Mouse (Mus musculus) midbrain, embryonic 10.5 days (tissue): ENCODE results near the gene Fat4. TPM values are rescaled to one million over a fixed set of nuclear protein-coding genes. Genes with fewer than 3 reads are reported as not detected.

ENCODE experiments used
- DNase-seq: peaks from one replicate; pipeline ENCODE4 v3.0.0-alpha.2; 2017; ENCODE audit warnings: low spot score
- H3K27ac ChIP-seq: fragments of 300-500 bp; sonication (generic); replicated peaks from 2 replicates; pipeline ENCODE4 v1.5.1; 2016; ENCODE audit warnings: mild to moderate bottlenecking
- H3K27me3 ChIP-seq: fragments of 300-500 bp; sonication (generic); 2 replicates; pipeline ENCODE4 v1.6.1; 2016; ENCODE audit warnings: low read depth, mild to moderate bottlenecking; ENCODE audit not compliant: poor library complexity, severe bottlenecking
- H3K36me3 ChIP-seq: fragments of 300-500 bp; sonication (generic); 2 replicates; pipeline ENCODE4 v1.6.1; 2016; ENCODE audit warnings: mild to moderate bottlenecking, moderate library complexity
- H3K4me1 ChIP-seq: fragments of 300-500 bp; sonication (generic); 2 replicates; pipeline ENCODE4 v1.6.1; 2016
- H3K4me3 ChIP-seq: fragments of 300-500 bp; sonication (generic); 2 replicates; pipeline ENCODE4 v1.5.1; 2016; ENCODE audit warnings: mild to moderate bottlenecking, moderate library complexity
- H3K9me3 ChIP-seq: fragments of 300-500 bp; sonication (generic); replicated peaks from 2 replicates; pipeline ENCODE4 v1.6.1; 2016; ENCODE audit warnings: mild to moderate bottlenecking
- WGBS: fragments of 180-500 bp; shearing (Covaris S2); methylation state at CpG from one replicate; pipeline ENCODE4 v1.1.7; 2016; 5-methylcytosine and 5-hydroxymethylcytosine counted together
- polyA plus RNA-seq: library from polyadenylated mRNA; unstranded; fragments of >200 nt; fragmentation: Nextera tagmentation; extraction: Ambion mirVana; gene quantifications from 2 replicates; pipeline ENCODE4 v1.2.1, GENCODE M21; 2016

The Fat4 gene
- polyA plus RNA-seq, 1 experiment from 2014 or later: 5.1 TPM

DNA sequence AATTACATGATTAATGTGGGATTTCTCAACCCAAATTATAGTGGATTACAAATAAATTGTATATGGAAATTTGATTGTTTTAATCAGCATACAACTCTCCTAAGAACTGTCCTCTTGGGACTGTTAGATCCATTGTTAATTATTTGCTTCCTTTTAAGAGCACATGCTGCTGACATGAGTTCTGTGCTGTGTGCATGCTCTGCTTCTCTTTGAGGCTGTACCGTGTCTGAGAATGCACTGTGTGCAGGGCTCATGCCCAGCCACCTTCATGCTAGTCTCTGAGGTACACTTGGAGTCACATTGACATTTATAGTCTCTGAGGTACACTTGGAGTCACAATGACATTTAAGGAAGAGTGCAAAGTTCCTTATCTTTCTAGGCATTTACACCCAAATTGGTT lies 58.4 kb downstream of the Fat4 start:
- H3K27ac ChIP-seq: no peak overlapping the region
- DNase-seq: no peak
- H3K9me3 ChIP-seq: no peaks in the 10 kb centered on the region
- whole genome bisulfite sequencing: 91% methylated on average over 1 of the region's 1 CpGs
- H3K4me3 ChIP-seq: no peak overlapping the region
- peaks cover 7% of the 10 kb centered on the region for H3K4me1 ChIP-seq
- H3K27me3 ChIP-seq: no peaks in the 10 kb centered on the region
- H3K36me3 ChIP-seq: peaks cover 41% of the 10 kb centered on the region

DNA sequence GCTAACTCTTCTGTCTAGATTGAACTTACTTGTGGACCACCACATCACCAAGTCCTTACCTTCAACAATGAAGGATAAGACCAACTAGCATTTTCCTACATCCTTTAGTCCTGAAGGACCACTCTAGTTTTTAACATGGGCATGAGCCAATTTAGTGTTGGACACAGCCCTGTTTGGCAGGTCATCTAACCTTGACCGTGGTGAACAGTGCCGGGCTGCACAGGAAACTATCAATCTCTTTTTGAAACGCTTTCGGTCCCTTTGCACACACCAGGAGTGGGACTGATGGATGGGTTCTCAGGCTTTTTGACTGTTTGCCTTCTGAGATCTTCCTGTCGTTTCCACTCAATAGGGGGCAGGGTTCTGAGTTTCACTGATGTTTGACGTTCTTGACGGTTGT lies 61.0 kb downstream of the Fat4 start:
- 91% methylated on average over 7 of the region's 7 CpGs for WGBS

DNA sequence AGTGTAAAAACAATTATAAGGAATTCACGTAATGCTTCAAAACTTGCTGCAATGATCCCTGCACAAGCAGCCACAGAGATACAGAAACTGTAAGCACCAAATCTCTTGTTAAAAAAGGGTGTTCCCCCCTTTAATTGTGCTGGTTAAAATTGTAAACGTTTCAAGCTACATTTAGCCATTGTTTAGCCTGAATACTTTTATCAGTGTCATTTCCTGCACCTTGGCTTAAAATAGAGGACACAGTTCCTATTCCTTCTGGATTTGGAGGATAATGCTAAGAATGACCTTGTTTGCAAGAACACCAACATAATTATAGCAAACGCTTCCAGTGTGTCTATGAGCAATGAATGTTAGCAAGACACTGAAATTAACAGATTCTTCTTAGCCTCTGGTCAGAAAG lies 65.9 kb downstream of the Fat4 start:
- H3K36me3 ChIP-seq: peaks cover 56% of the 10 kb centered on the region
- WGBS: 83% methylated on average over 3 of the region's 3 CpGs
- H3K27ac ChIP-seq: no peak overlapping the region
- H3K9me3 ChIP-seq: no peaks in the 10 kb centered on the region
- DNase-seq: no peak
- no peaks in the 10 kb centered on the region for H3K27me3 ChIP-seq
- no peak overlapping the region for H3K4me3 ChIP-seq
- no peaks in the 10 kb centered on the region for H3K4me1 ChIP-seq

More for the DNA sequence above, 61.0 kb downstream of the Fat4 start:
- Histone ChIP-seq H3K4me1 (peaks cover 2% of the 10 kb centered on the region; the same call in 1 of the 2 replicates), H3K4me3 (no peak overlapping the region), H3K36me3 (peaks cover 48% of the 10 kb centered on the region), H3K27ac (no peak overlapping the region), H3K27me3 (no peaks in the 10 kb centered on the region), H3K9me3 (no peaks in the 10 kb centered on the region)
- no peak for DNase-seq

DNA sequence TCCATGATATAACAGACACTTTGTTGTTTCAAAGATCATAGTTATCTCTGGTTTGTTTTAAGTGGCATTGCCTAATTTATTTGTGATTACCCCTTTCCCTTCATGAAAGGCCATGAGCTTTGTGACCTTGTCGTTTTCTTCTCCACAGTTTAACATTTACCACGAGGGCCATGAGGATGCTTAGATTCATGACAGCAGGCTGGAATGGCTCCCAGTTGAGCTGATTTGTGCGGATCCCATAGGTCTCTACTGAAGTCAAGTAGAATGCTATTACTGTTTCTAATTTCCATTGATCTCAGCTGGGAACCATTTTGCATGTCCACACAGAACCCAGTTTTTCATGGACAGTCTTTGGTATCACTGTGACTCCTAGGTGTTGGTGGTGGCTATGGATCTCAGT lies 67.5 kb downstream of the Fat4 start:
- DNase-seq: no peak
- H3K36me3 ChIP-seq: peaks cover 70% of the 10 kb centered on the region
- 85% methylated on average over 3 of the region's 3 CpGs for WGBS

DNA sequence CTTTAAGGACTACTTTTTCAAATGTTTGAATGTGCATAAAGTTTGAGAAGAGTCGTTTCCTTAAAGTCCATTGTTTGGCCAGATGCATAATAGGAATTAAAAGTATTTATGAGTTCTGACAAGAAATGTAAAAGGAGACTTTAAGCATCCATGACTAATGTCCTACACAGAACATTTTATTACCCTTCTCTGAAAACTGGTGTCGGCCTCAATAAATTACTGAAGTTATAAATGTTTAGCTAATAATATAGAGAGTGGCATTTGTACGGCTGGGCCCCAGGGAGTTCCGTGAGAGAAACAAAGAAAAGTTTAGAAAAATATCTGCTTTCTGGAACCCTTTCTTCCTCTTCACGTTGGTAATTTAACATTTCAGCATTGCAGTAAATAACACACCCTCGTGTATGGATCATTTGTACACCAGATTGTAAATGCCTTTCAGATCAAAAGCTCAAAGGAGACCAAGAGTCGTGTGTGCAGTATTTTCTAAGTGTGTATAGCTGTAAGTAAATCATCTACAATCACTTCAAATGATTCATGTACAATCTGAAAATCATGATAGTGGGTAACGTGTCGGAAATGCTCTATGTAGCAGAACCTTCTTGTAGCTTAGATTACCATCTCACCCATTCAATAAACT lies 69.4 kb downstream of the Fat4 start:
- Histone ChIP-seq H3K36me3 (peaks cover 64% of the 10 kb centered on the region), H3K27me3 (no peaks in the 10 kb centered on the region), H3K4me3 (no peak overlapping the region), H3K9me3 (no peaks in the 10 kb centered on the region), H3K27ac (no peak overlapping the region), H3K4me1 (no peaks in the 10 kb centered on the region)
- DNase-seq: no peak
- 91% methylated on average over 9 of the region's 9 CpGs for WGBS

More for the DNA sequence above, 67.5 kb downstream of the Fat4 start:
- Histone ChIP-seq H3K27me3 (no peaks in the 10 kb centered on the region), H3K9me3 (no peaks in the 10 kb centered on the region), H3K27ac (no peak overlapping the region), H3K4me3 (no peak overlapping the region), H3K4me1 (no peaks in the 10 kb centered on the region)

DNA sequence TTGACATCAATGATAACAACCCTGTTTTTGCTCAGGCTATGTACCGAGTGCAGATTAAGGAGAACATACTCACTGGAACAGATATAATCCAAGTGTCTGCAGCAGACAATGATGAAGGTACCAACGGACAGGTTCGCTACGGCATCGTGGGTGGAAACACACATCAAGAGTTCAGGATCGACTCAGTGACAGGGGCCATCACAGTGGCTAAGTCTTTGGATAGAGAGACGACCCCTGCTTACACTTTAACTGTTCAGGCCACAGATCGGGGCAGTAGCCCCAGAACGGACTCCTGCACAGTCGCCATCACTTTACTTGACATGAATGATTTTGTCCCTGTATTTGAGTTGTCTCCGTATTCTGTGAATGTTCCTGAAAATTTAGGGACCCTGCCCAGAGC lies 70.4 kb downstream of the Fat4 start:
- Histone ChIP-seq H3K36me3 (peaks cover 62% of the 10 kb centered on the region), H3K4me1 (no peaks in the 10 kb centered on the region), H3K9me3 (no peaks in the 10 kb centered on the region), H3K4me3 (no peak overlapping the region), H3K27me3 (no peaks in the 10 kb centered on the region), H3K27ac (no peak overlapping the region)
- no peak for DNase-seq
- 95% methylated on average over 11 of the region's 11 CpGs for WGBS

DNA sequence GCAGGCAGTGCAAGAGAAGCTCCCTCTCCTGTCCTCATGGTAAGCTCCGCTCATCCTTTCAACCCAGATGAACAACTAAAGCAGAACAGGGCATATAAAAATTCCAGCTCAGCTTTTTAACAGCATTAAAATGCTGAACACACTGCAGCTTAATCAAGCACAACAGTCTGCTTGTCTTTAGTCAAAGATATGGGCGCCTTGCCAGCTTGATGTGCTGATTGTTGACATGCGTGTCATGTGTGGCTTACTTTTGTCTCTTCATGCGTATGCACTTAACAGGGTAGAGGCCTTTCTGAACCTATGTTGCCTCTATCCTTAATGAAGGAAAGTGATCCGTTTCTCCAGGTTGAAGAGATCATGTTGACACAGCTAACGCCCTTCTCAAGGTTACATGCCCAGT lies 75.6 kb downstream of the Fat4 start:
- no peak overlapping the region for H3K27ac ChIP-seq
- 85% methylated on average over 6 of the region's 6 CpGs for whole genome bisulfite sequencing
- DNase-seq: no peak
- no peaks in the 10 kb centered on the region for H3K27me3 ChIP-seq
- H3K36me3 ChIP-seq: peaks cover 41% of the 10 kb centered on the region
- no peaks in the 10 kb centered on the region for H3K9me3 ChIP-seq
- H3K4me3 ChIP-seq: no peak overlapping the region
- H3K4me1 ChIP-seq: no peaks in the 10 kb centered on the region

DNA sequence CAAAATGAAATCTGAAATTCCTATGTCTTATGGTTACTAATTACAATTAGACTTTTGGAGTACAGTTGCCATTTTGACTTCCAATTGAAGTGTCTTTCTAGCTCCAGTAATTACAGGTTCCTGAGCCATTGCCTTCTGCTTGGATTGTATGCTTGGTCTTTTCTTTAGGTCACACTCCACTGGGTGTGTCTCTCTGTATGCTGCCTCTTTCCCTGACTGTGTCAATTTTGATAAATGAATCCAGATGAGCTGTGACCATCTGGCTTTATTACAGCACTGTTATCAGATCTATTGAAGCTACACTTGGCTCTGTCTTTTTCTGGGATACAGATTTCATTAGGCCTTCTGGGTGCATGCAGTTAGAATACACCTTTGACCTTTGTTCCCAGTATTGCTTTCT lies 80.7 kb downstream of the Fat4 start:
- no peak overlapping the region for H3K4me3 ChIP-seq
- no peaks in the 10 kb centered on the region for H3K4me1 ChIP-seq
- H3K9me3 ChIP-seq: no peaks in the 10 kb centered on the region
- peaks cover 32% of the 10 kb centered on the region for H3K36me3 ChIP-seq
- no peaks in the 10 kb centered on the region for H3K27me3 ChIP-seq
- DNase-seq: no peak
- no peak overlapping the region for H3K27ac ChIP-seq

DNA sequence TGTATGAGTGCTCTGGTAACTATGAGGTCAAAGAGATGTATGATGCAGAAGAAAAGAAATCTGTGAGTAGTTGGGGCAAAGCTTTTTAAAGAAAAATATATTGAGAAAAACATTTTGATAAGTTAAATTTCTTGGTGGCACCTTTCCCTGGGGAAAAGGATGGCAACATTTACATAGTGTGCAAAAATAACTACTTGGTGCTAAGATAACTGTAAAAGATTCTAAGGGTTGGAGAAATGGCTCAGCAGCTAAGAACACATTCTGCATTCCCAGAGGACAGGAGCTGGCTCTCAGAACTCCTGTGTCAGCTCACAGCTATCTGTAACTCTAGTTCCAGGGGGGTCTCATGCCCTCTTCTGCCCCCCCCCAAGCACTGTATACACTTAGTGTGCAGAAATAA lies 99.6 kb downstream of the Fat4 start:
- no peak for DNase-seq
- Histone ChIP-seq H3K27ac (no peak overlapping the region), H3K27me3 (no peaks in the 10 kb centered on the region), H3K9me3 (no peaks in the 10 kb centered on the region; the same call in 1 of the 2 replicates), H3K36me3 (peaks cover 58% of the 10 kb centered on the region), H3K4me1 (no peaks in the 10 kb centered on the region), H3K4me3 (no peak overlapping the region)

DNA sequence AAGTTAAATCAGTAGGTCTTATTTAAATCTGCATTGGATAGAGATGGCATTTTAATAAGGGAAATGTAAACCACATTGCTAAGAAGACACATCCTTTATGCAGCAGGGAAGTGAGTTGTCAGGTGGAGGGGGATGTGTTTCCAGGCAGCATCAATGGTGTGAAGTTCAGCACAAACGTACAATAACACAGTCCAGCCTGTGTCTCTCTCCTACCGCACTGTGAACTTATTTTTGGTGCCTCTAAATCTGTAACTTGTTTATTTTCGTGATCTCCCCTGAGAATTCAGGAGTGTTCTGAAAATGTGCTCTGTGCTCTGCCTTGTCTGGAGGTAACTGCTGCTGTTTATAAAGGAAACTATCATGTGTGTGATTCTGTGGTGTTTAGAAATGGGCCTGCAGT lies 102.4 kb downstream of the Fat4 start:
- Histone ChIP-seq H3K27me3 (no peaks in the 10 kb centered on the region), H3K9me3 (no peaks in the 10 kb centered on the region; the same call in 1 of the 2 replicates), H3K27ac (no peak overlapping the region), H3K4me3 (no peak overlapping the region), H3K36me3 (peaks cover 34% of the 10 kb centered on the region), H3K4me1 (no peaks in the 10 kb centered on the region)
- no peak for DNase-seq
- WGBS: 84% methylated on average over 3 of the region's 3 CpGs

DNA sequence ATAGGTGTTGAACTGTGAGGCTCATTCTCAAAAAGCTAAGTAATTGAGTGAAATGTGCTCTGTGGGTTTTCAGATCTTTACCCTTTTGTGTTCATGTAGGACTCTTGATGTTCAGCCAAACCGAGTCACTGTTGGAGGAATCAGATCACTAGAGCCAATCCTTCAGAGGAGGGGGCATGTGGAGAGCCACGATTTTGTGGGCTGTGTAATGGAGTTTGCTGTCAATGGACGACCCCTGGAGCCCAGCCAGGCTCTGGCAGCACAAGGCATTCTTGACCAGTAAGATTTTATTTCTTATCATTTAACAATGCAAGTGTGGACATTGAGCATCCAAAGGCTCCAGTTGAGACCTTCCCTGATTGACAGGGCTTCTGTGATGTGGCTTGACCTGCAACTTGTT lies 113.3 kb downstream of the Fat4 start:
- Histone ChIP-seq H3K27ac (no peak overlapping the region), H3K4me1 (no peaks in the 10 kb centered on the region), H3K27me3 (no peaks in the 10 kb centered on the region), H3K4me3 (no peak overlapping the region), H3K36me3 (peaks cover 82% of the 10 kb centered on the region), H3K9me3 (no peaks in the 10 kb centered on the region)
- 66% methylated on average over 3 of the region's 3 CpGs for WGBS
- DNase-seq: no peak

DNA sequence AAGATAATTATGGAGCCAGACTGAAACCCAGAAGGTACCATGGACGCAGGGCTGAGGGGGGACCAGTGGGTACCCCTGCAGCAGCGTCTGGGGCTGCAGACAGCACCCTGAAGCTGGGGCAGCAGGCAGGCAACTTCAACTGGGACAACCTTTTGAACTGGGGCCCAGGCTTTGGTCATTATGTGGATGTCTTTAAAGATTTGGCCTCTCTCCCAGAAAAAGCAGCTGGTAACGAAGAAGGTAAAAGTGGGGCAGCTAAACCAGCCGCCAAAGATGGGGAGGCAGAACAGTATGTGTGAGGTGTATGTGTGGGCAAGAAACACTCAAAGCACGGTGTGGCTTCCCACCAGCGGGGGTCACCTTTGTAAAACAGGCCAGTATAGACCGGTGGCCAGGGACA lies 123.8 kb downstream of the Fat4 start:
- H3K4me1 ChIP-seq: no peaks in the 10 kb centered on the region
- 88% methylated on average over 7 of the region's 7 CpGs for WGBS
- H3K4me3 ChIP-seq: no peak overlapping the region

DNA sequence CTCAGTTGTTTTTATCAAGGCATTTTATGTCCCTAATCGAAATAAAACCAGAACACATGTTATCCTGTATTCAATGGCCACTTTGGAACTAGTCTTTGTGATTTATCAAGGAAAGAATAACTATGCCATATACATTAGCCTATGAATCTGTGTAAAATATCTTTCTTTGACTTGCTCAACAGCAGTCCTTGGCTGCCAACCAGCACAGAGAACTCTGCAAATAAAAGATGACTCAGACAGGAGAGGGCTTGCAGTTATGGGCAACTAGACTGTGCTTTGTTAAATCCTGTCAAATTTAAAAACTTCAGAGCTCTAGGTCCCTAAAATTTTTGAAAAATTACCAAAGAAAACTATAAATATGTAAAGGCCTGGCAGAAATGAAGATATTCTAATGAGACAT lies 130.9 kb downstream of the Fat4 start:
- no peaks in the 10 kb centered on the region for H3K4me1 ChIP-seq
- H3K9me3 ChIP-seq: no peaks in the 10 kb centered on the region
- no peak overlapping the region for H3K27ac ChIP-seq
- H3K4me3 ChIP-seq: no peak overlapping the region
- 0 out of 2 replicates have a peak, but pooled peaks cover under 1% of the 10 kb centered on the region for H3K36me3 ChIP-seq
- no peak for DNase-seq
- no peaks in the 10 kb centered on the region for H3K27me3 ChIP-seq
- 81% methylated on average over 1 of the region's 1 CpGs for WGBS

More for the DNA sequence above, 123.8 kb downstream of the Fat4 start:
- H3K27ac ChIP-seq: no peak overlapping the region
- no peaks in the 10 kb centered on the region for H3K27me3 ChIP-seq
- peaks cover 63% of the 10 kb centered on the region for H3K36me3 ChIP-seq
- H3K9me3 ChIP-seq: no peaks in the 10 kb centered on the region
- DNase-seq: no peak

DNA sequence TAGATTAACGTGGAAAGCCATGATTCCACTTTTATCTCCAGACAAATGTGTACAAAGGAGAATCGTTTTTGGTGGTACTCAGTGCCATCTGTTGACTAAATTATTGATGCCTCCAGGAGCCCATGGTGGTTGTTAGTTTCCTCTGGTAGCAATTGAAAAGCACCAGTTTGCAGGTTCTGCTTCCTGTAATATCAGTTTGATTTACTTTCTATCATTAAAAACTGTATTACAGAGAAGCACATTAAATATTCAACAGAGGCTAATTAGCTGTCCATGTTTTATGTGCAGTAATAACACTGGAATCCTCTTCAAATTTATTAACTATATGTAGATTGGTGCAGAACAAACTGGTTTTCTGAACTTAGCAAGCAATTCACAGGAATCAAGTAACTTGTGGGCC lies 149.4 kb downstream of the Fat4 start:
- WGBS: 77% methylated on average over 2 of the region's 2 CpGs
- Histone ChIP-seq H3K4me3 (no peak overlapping the region), H3K4me1 (no peaks in the 10 kb centered on the region), H3K27me3 (no peaks in the 10 kb centered on the region), H3K27ac (no peak overlapping the region), H3K36me3 (no peaks in the 10 kb centered on the region), H3K9me3 (no peaks in the 10 kb centered on the region)
- no peak for DNase-seq
